Mouse (Mus musculus) gastrocnemius, adult 18-20 months (tissue): ENCODE data around the gene Srgap3. TPM values are rescaled to one million over a fixed set of nuclear protein-coding genes. Genes with fewer than 3 reads are reported as not detected.

ENCODE experiments used
- DNase-seq: peaks from one replicate; pipeline ENCODE4 v3.0.0; 2021; ENCODE audit warnings: low spot score
- total RNA-seq, 2 experiments: library from RNA; stranded (reverse); gene quantifications; 2 replicates each; pipeline ENCODE4 v1.2.3; 2021

Gene Srgap3
- total RNA-seq, 2 experiments from 2014 or later, result 0.71 to 1.1 TPM

DNA sequence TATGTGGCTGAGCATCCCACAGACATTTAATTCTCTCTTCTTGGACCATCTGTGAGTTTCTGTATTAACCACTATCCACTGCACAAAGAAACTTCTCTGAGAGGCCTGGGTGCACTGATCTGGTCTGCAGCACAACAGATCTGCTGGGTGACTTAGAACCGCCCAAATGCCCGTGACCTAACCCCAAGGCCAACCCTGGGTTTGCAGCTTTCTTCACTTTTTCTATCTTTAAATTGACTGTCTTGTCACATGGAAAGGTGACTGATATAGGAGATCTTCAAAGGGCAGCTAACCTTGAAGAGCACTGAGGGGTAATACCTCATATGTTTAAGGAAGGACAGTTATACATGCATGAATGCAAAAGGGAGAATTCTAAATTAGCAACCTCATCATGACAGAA is 30.8 kb downstream of the Srgap3 start:
- no peak for DNase-seq

- no peak for DNase-seq
Measured at GRCm38 (mm10) chr6:112912552-112912951, 34.5 kb downstream of the Srgap3 start.

DNA sequence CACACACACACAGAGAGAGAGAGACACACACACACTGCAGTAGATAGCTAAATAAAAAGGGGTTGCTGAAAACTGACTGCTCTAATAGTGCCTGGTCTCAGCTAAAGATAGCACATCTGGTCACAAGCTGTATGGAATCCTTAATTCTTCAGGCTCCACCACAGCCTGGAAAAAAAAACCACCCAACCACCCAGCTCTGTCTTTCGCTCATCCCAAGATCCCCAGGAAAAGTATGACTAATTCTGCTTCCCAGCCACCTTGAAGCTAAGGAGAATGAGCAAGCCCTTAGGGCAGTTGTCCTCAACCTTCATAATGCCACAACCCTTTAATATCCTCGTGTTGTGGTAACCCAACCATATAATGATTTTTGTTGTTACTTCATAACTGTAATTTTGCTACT is 37.4 kb downstream of the Srgap3 start:
- no peak for DNase-seq

DNA sequence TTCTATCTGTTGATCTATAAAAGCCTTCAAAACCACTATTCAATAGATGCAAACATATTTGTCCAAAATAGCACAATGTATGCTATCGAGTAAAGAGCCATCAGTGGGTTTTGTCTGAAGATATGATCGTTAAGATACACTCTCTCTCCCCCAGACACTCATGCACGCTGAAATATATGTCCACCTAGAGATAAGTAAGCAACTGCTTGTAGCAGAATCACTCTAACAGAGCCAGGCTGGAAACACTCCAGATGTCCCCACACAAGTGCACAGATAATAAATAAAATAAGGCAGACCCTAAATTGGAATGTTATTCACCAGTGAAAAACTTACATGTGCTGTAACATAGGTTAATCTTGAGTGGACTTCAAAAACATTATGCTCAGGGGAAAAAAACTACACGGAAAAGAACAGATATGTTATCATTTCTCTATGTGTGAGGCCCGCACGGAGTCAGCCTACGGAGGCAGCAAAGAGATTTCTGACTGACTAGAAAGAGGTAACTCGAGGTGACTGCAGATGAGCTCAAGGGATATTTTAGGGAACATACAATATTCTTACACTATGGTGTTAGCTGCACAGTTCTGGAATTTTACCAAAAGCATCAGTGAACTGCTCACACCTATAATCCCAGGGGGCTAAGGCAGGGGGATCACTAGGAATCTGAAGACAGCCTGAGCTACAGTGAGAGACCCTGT is 39.0 kb downstream of the Srgap3 start:
- no peak for DNase-seq

GRCm38 (mm10) chr6:112903796-112904195 is 43.3 kb downstream of the Srgap3 start:
- no peak for DNase-seq

DNA sequence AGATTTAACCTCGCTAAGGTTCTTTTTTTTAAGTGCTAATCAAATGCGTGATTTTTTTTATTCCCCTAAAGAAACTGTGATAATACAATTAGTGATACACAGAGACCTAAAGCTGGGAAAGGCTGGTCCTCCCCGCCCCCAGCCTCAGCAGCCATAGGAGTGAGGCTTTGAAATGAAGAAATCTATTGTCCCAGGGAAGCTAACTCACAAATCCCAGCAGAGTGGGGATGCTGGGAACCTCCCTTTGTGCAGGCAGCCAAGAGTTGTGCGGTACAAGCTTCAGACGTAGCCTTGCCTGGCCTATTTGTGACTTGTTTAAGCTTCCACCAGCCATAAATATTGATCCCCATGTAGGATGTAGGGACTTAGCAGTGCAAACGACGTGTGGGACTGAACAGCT is 43.8 kb downstream of the Srgap3 start:
- DNase-seq, result no peak

DNA sequence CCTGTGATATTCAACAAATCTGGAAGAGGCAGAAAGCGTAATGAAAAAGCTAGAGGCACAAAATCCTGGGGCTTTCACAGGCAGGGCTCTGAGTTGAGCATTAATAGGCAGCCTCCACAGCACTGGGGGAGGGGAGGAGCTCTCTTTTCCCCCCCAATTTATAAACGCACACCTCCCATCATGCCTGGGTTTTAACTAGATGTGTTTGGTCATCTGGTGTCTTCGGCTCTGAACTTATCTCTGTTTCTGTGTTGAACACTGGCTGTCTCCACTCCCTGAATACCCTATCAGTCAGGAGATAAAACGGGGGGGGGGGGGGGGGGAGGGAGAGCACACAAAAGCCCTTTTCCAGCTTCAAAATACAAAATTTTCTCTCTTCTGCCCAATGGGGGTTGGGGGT is 44.3 kb downstream of the Srgap3 start:
- no peak for DNase-seq

- no peak for DNase-seq
Measured at GRCm38 (mm10) chr6:112900306-112900705, 46.8 kb downstream of the Srgap3 start.

GRCm38 (mm10) chr6:112899711-112900110 is 47.4 kb downstream of the Srgap3 start:
- peak; percentile 7 for DNase-seq

GRCm38 (mm10) chr6:112899276-112899675 is 47.8 kb downstream of the Srgap3 start:
- no peak for DNase-seq

GRCm38 (mm10) chr6:112898435-112898834 is 48.6 kb downstream of the Srgap3 start:
- no peak for DNase-seq

GRCm38 (mm10) chr6:112896372-112896771 is 50.7 kb downstream of the Srgap3 start:
- no peak for DNase-seq

GRCm38 (mm10) chr6:112890331-112890751 is 56.7 kb downstream of the Srgap3 start:
- no peak for DNase-seq

DNA sequence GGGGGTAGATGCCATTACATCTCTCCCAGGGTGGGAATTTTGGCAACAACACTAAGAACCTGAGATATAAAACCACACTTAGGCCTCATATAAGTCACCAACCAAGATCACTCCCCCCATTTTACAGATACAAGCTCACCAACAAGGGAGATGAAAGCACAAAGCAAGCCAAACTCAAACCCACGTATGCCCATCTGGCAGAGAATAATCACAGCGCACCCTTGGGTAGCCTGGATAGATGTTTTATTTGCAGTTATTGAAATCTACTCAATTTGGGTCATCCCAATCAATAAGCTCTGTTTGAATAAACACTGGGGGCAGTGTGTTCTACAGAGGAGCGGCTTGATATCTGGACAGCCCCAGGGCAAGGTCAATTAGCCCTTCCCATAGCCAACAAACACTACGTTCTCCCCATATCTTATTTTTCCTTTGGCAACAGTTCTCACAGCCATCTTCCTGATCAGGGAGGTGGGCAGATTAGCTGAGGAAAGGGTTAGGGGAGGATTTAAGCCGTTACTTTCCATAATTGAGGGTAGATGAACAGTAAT is 63.4 kb downstream of the Srgap3 start:
- no peak for DNase-seq

DNA sequence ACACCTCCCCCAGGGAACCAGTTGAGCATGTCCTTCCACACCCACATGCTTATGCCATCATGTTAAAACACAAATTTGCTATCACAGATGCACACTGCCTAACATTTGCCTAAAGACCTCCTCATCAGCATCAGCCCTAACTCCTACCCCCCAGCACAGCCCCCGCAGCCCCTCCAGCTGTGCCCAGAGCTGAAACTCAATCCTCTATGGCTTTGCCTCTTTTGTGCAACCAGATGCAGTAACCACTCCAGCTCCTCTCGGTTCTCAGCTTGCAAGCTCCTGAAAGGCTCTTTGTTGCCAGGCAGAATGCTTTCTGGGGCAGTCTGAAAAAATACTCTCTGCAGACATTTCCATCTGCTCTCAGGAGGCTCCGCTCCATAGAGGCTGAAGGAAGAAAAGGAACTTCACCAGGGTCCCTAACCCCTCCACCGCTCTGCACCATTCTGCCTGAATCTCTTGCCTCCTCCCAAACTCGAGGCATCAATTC is 67.0 kb downstream of the Srgap3 start:
- DNase-seq, result no peak

DNA sequence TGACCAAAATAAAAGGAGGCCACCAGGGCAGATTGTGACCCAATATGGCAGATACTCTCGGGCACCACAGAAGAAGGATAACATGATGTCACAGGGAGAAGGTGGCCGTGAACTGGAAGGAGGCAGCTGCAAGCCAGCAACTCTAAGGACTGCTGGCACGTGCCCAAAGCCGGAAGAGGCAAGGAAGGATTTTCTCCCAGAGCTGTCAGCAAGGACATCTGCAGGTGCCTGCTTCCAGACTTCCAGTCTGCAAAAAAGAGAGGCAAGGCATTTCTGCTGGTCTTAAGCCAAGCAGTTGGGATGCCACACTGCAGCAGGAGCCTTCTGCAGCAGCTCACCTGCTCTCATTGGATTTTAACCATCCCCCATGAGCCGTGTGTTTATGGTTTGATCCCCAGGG is 67.9 kb downstream of the Srgap3 start:
- DNase-seq, result no peak

DNA sequence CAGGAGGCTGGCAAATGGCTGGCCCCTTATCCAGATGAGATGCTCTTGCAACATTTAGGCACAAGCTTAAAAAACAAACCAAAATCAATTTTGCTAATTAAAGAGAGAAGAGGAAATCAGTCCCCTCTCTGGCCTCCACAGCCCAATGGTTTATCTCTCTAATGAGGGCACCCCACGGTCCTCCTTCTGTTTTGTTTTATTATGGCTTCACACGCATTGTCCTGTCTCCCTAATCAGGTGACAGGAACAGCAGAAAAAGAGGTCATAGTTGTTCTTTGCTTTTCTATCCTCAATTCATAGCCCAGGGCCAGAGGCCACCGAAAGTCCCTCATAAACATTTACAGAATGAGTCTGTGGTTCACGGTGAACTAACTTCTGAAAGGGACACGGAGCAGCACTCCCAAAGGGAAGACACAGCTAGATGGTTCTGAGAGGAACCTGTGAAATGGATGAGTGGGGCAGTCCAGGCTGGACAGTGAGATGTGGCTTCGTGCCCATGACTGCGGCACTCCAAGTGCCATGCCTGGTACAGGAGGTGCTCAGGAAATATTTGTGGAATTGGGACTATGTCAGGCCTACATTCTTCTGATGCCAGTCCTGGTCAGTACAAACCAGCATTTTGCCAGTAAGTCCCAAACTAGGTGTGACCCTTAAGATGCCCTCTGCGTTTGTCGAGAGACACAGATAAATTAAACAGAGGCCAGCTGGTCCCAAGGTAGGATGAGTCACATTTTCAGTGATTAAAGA is 73.8 kb downstream of the Srgap3 start:
- DNase-seq, result no peak

- DNase-seq, result no peak
Measured at GRCm38 (mm10) chr6:112871241-112871780, 75.8 kb downstream of the Srgap3 start.

GRCm38 (mm10) chr6:112868197-112868957 is 78.7 kb downstream of the Srgap3 start:
- no peak for DNase-seq

GRCm38 (mm10) chr6:112866096-112866495 is 81.0 kb downstream of the Srgap3 start:
- no peak for DNase-seq

- no peak for DNase-seq
Measured at GRCm38 (mm10) chr6:112865021-112865531, 82.0 kb downstream of the Srgap3 start.
